Mouse (Mus musculus) cortical plate, adult 2 months (tissue): ENCODE measurements around the gene Fam227a.

Source experiments
- CTCF ChIP-seq: fragments of 200-500 bp; IDR thresholded peaks from 2 replicates; pipeline ENCODE4 v1.5.1; 2011; ENCODE audit warnings: mild to moderate bottlenecking, control low read depth, low read length; ENCODE audit not compliant: insufficient read depth; ENCODE audit errors: extremely low read depth
- POLR2A ChIP-seq: fragments of 200-500 bp; IDR thresholded peaks from 2 replicates; pipeline ENCODE4 v1.6.1; 2011; ENCODE audit warnings: mild to moderate bottlenecking, low read length, control low read depth; ENCODE audit not compliant: insufficient read depth; ENCODE audit errors: extremely low read depth

GRCm38 (mm10) chr15:79669195-79669594 lies 10.4 kb upstream of the Fam227a start:
- TF ChIP-seq POLR2A = no peak
- TF ChIP-seq CTCF = no peak
